Mouse (Mus musculus): ENCODE results near the gene Alcam. TPM values are rescaled to one million over a fixed set of nuclear protein-coding genes. Genes with fewer than 3 reads are reported as not detected.

The Alcam gene
- polyA plus RNA-seq, 1 experiment from 2014 or later = 28.5 TPM

DNA sequence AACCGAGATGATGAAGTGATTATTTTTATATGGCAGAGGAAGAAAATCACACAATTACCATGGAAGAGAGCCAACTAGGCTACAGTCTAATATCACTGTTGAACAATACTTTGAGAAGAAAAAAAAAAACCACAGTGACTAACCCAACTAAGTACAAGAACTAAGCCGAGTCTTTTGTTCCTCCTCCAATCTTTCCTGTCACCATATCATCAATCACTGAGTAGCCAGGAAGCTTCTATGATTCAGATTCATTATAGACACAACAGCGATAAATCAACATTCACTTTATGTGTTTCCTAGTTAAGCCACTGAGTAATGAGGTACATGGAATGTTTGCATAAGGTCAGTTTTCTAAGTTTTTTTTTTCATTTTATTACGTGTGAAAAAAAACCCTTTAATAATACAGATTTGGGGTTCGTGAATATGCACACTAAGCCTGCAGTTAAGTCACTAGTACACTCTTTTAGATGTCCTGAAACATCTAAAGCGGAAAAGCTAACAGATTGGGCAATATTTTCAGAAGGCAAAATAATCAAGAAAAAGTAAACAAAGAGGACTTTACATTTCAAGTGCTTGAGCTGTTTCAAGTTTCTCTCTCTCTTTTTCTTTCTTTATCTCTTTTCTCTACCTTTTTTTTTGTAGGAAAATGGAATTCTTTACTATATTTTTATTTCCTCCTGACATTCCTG is 15.5 kb downstream of the Alcam start:
- no peaks in the 10 kb centered on the region for H3K4me1 ChIP-seq
- H3K9ac ChIP-seq = no peak overlapping the region
- H3K27ac ChIP-seq = no peak overlapping the region
- ATAC-seq (ENCODE audit: low FRiP score, low read depth) = no peak
- no peaks in the 10 kb centered on the region for H3K27me3 ChIP-seq
- no peaks in the 10 kb centered on the region for H3K9me3 ChIP-seq
- no peaks in the 10 kb centered on the region for H3K36me3 ChIP-seq
- no peak overlapping the region for H3K4me3 ChIP-seq
- H3K4me2 ChIP-seq (replicated peaks) = no peak overlapping the region
- 33% methylated on average over 6 of the region's 6 CpGs for WGBS

DNA sequence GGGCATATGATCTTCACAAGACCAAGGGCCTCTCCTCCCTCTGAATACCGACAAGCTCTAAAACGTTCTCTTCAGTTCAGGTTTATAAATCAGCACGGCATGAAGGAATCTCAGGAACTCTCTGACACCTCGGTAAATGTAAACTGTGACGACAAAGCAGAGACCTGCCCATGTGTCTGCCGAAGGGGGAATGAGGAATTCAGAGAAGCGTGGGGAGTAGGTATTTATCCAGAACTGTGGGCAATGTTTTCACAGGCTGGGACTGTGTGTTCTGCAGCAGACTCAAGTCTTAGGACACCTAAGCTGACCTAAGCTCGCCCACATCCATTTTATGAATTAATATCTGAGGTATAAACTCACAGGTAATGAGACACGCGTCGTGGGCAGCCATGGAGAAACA is 20.7 kb downstream of the Alcam start:
- 43% methylated on average over 11 of the region's 11 CpGs for WGBS
- ATAC-seq (ENCODE audit: low FRiP score, low read depth) = no peak
- H3K4me1 ChIP-seq = 0 out of 2 replicates have a peak, but pooled peaks cover 3% of the 10 kb centered on the region

DNA sequence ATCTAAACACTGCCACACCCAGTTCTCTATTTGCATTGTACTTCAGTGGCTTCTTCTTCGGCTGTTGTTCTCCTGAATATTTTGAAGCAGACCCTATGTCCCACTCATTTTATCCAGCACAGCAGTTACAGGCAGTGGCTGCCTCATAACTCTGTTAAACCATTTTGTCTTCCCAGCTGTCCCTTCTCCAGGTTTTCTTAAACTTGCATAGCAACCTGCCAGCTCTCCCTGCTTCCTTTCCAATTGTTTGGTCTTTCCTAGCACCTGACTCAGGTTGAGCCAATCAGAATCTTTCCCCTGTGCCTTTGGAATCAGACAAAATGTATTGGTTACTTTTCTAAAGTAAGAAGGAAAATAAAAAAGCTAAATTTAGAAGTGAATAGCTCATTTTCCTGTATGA is 21.8 kb downstream of the Alcam start:
- no peak overlapping the region for H3K9ac ChIP-seq
- H3K9me3 ChIP-seq = no peaks in the 10 kb centered on the region
- 80% methylated on average over 1 of the region's 1 CpGs for WGBS
- H3K36me3 ChIP-seq = no peaks in the 10 kb centered on the region
- no peak overlapping the region for H3K27ac ChIP-seq
- 0 out of 2 replicates have a peak, but pooled peaks cover 3% of the 10 kb centered on the region for H3K4me1 ChIP-seq
- no peak for ATAC-seq (ENCODE audit: low FRiP score, low read depth)
- H3K4me3 ChIP-seq = no peak overlapping the region
- H3K4me2 ChIP-seq (replicated peaks) = no peak overlapping the region
- H3K27me3 ChIP-seq = no peaks in the 10 kb centered on the region

More for the DNA sequence above, 20.7 kb downstream of the Alcam start:
- Histone ChIP-seq H3K9me3 (no peaks in the 10 kb centered on the region), H3K9ac (no peak overlapping the region), H3K4me3 (no peak overlapping the region), H3K36me3 (no peaks in the 10 kb centered on the region), H3K27me3 (no peaks in the 10 kb centered on the region), H3K27ac (no peak overlapping the region), H3K4me2 (replicated peaks) (no peak overlapping the region)

DNA sequence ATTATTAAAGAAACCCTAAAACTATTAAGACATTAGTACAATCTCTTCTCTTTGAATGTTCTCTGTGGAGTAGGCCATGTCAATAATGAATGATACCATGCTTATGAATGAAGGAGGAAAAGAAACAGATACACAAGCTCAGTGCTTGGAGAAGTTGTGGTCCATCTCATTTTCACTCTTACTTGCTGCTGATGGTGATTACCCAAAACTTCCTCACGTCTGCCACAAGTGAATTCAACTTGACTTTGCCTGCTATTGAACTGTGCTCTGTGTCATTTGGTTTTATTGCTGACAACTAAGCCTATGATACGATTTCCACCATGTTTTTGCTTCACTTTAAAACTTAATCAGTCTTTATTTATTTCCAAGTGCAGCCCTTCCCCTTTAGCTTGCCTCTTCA is 22.3 kb downstream of the Alcam start:
- Histone ChIP-seq H3K4me2 (replicated peaks) (no peak overlapping the region), H3K9me3 (no peaks in the 10 kb centered on the region), H3K4me1 (0 out of 2 replicates have a peak, but pooled peaks cover 3% of the 10 kb centered on the region), H3K9ac (no peak overlapping the region), H3K27me3 (no peaks in the 10 kb centered on the region), H3K4me3 (no peak overlapping the region), H3K36me3 (no peaks in the 10 kb centered on the region), H3K27ac (no peak overlapping the region)
- ATAC-seq (ENCODE audit: low FRiP score, low read depth) = no peak
- WGBS = 57% methylated on average over 2 of the region's 2 CpGs

DNA sequence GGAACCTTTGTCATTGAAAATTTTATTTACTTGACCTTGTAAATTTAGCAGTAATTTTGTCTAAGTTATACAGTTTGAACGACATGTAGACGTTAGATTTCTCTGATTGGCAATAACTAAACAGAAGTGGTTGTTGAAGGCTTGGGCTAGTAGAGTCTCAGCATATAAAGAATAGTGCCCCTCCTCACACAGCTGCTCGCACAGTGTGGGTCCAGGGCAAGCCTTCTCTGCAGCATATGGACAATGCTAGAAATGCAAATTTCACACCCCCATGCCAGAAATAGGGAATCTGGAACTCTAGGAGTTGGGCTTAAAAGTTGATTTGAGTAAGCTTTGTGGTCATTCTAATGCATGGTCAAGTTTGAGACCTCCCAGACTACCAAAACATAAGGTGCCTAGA is 23.8 kb downstream of the Alcam start:
- Histone ChIP-seq H3K27ac (no peak overlapping the region), H3K9me3 (no peaks in the 10 kb centered on the region), H3K4me3 (no peak overlapping the region), H3K4me1 (0 out of 2 replicates have a peak, but pooled peaks cover 3% of the 10 kb centered on the region), H3K4me2 (replicated peaks) (no peak overlapping the region), H3K27me3 (no peaks in the 10 kb centered on the region), H3K9ac (no peak overlapping the region), H3K36me3 (no peaks in the 10 kb centered on the region)
- no peak for ATAC-seq (ENCODE audit: low FRiP score, low read depth)
- 56% methylated on average over 3 of the region's 3 CpGs for WGBS

DNA sequence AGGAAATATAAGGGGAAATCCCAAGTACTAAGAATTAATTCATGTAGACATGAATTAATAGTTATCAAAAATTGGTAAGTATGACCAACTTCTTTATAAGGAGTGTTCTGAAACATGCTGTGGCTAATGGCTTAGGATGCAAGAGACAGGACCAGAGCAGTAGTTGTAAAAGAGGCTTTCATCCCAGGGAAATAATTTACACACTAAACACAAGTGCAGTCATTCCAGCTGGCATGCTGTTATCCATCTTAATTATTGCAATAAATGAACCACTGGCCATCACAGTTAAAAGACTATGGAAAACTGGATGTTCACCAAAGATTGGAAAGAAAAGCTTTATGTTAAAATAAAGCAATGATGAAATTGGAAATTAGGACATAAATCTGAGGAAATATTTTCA is 24.2 kb downstream of the Alcam start:
- Histone ChIP-seq H3K4me2 (replicated peaks) (no peak overlapping the region), H3K36me3 (no peaks in the 10 kb centered on the region), H3K9me3 (no peaks in the 10 kb centered on the region), H3K27me3 (no peaks in the 10 kb centered on the region), H3K4me1 (0 out of 2 replicates have a peak, but pooled peaks cover 3% of the 10 kb centered on the region), H3K9ac (no peak overlapping the region), H3K4me3 (no peak overlapping the region), H3K27ac (no peak overlapping the region)
- no peak for ATAC-seq (ENCODE audit: low FRiP score, low read depth)

DNA sequence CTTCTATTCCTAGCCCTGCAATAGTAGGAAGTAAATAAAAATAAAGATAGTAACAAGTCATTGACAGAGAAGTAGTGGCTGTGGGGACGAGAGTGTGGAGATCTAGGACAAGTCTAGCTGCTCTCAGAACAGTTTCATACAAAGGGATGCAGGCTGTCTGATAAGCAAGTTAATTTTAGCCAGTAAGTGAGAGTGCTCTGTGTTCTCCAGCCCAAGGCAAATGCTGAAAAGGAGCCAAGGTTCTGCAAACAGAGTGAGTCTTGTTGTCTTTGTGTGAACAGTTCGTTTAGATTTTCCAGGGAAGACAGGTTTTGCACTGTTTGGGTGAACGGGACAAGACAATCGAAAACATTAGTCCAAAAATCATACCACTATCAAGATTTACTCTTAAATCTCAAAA is 25.4 kb downstream of the Alcam start:
- 78% methylated on average over 4 of the region's 4 CpGs for WGBS
- no peak for ATAC-seq (ENCODE audit: low FRiP score, low read depth)
- H3K4me2 ChIP-seq (replicated peaks) = no peak overlapping the region
- H3K9me3 ChIP-seq = no peaks in the 10 kb centered on the region
- H3K4me1 ChIP-seq = 0 out of 2 replicates have a peak, but pooled peaks cover 3% of the 10 kb centered on the region
- H3K27me3 ChIP-seq = no peaks in the 10 kb centered on the region
- H3K36me3 ChIP-seq = no peaks in the 10 kb centered on the region
- H3K9ac ChIP-seq = no peak overlapping the region
- no peak overlapping the region for H3K27ac ChIP-seq
- no peak overlapping the region for H3K4me3 ChIP-seq

- H3K4me2 ChIP-seq (replicated peaks) = no peak overlapping the region
- H3K27ac ChIP-seq = no peak overlapping the region
- H3K4me3 ChIP-seq = no peak overlapping the region
- H3K9me3 ChIP-seq = no peaks in the 10 kb centered on the region
- no peaks in the 10 kb centered on the region for H3K36me3 ChIP-seq
- no peaks in the 10 kb centered on the region for H3K4me1 ChIP-seq
- no peak overlapping the region for H3K9ac ChIP-seq
- 76% methylated on average over 5 of the region's 5 CpGs for WGBS
- no peak for ATAC-seq (ENCODE audit: low FRiP score, low read depth)
- no peaks in the 10 kb centered on the region for H3K27me3 ChIP-seq
Measured at GRCm38 (mm10) chr16:52418568-52419158, 35.2 kb downstream of the Alcam start.

DNA sequence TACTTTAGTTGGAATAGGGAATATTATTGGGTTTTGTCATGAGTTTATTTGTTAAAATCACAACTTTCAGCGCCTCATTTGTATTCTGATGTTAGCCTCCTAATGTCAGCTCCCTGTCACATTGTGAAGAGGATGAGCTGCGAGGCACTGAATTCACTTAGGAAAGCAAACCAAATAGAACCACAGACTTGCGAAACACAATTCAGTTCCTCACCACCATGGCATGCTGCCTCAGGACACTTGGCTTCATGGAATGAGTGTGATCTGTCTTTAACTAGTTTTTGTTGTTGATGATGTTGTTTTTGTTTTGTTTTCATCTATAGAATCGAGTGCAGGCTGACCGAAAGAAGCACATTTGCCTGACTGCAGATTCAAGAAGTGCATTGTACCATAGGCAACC is 35.9 kb downstream of the Alcam start:
- Histone ChIP-seq H3K4me3 (no peak overlapping the region), H3K36me3 (no peaks in the 10 kb centered on the region), H3K9me3 (no peaks in the 10 kb centered on the region), H3K4me2 (replicated peaks) (no peak overlapping the region), H3K4me1 (no peaks in the 10 kb centered on the region), H3K27me3 (no peaks in the 10 kb centered on the region), H3K9ac (no peak overlapping the region), H3K27ac (no peak overlapping the region)
- 82% methylated on average over 5 of the region's 5 CpGs for WGBS
- no peak for ATAC-seq (ENCODE audit: low FRiP score, low read depth)

DNA sequence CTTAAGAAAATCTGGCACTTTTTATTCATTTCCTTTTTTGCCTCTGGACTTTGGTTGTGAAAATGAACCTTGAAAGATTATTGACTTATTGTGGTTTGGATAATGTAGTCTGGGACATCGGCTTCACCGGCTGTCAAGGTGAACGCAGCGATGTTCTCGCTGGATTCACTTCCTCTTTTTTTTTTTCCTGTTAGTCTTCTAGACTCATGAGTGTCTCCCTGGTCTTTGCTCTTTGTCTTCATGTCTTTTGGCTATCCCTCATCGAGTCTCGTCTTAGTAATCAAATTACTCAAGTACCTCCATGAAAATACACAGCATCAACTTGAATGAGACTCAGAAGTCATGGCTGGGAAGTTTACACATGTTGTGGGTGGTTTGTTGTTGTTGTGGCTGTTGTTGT is 36.7 kb downstream of the Alcam start:
- Histone ChIP-seq H3K27ac (no peak overlapping the region), H3K4me3 (no peak overlapping the region), H3K9me3 (no peaks in the 10 kb centered on the region), H3K4me2 (replicated peaks) (no peak overlapping the region), H3K27me3 (no peaks in the 10 kb centered on the region), H3K36me3 (no peaks in the 10 kb centered on the region), H3K4me1 (no peaks in the 10 kb centered on the region), H3K9ac (no peak overlapping the region)
- no peak for ATAC-seq (ENCODE audit: low FRiP score, low read depth)
- 93% methylated on average over 7 of the region's 7 CpGs for WGBS

DNA sequence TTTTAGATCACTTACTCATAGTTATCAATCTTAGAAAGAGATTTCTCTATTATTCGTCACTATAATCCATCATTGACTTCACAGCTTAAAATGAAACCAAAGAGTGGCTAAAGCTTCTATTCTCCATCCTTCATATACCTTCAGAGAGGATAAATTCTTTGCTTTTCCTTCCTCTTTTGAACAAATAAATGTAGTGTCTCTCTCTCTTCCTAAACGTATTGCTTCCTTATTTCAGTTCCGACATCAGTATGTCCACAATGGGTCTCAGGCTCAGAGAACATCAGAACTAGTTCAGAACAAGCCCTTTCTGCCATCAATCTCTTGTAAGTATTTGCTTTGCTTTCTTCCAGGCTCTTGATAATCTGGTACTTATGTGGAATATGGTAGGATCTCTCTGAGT is 40.2 kb downstream of the Alcam start:
- no peaks in the 10 kb centered on the region for H3K9me3 ChIP-seq
- no peak overlapping the region for H3K4me2 ChIP-seq (replicated peaks)
- H3K27me3 ChIP-seq = no peaks in the 10 kb centered on the region
- WGBS = 90% methylated on average over 3 of the region's 3 CpGs
- H3K9ac ChIP-seq = no peak overlapping the region
- no peak for ATAC-seq (ENCODE audit: low FRiP score, low read depth)
- H3K4me1 ChIP-seq = no peaks in the 10 kb centered on the region
- H3K4me3 ChIP-seq = no peak overlapping the region
- no peaks in the 10 kb centered on the region for H3K36me3 ChIP-seq
- H3K27ac ChIP-seq = no peak overlapping the region

- Histone ChIP-seq H3K9me3 (no peaks in the 10 kb centered on the region), H3K36me3 (no peaks in the 10 kb centered on the region), H3K9ac (no peak overlapping the region), H3K4me2 (replicated peaks) (no peak overlapping the region), H3K27ac (no peak overlapping the region), H3K27me3 (no peaks in the 10 kb centered on the region), H3K4me1 (no peaks in the 10 kb centered on the region), H3K4me3 (no peak overlapping the region)
- WGBS = 92% methylated on average over 3 of the region's 3 CpGs
- no peak for ATAC-seq (ENCODE audit: low FRiP score, low read depth)
Measured at GRCm38 (mm10) chr16:52406072-52406471, 47.8 kb downstream of the Alcam start.

DNA sequence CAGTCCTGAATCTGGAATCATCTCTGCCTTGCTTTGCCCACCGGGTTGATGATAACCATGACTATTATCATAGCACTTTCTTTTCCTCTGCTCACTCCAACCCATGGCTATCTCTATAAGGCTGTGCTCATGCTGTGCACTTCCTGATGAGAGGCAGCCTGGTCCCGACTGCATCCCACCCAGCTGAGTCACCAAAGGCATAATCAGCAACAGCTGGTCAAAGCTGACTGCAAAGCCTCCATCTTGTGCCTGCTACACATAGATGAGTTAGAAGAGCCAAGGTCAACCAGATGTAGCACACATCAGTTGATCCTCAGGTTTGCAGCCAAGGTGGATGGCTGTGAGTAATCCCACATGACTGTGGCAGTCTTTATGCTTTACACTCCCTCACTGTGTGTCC is 48.6 kb downstream of the Alcam start:
- WGBS = 49% methylated on average over 2 of the region's 2 CpGs
- no peak for ATAC-seq (ENCODE audit: low FRiP score, low read depth)
- H3K4me3 ChIP-seq = no peak overlapping the region
- H3K9ac ChIP-seq = no peak overlapping the region
- H3K27me3 ChIP-seq = no peaks in the 10 kb centered on the region
- H3K36me3 ChIP-seq = no peaks in the 10 kb centered on the region
- no peak overlapping the region for H3K27ac ChIP-seq
- H3K9me3 ChIP-seq = no peaks in the 10 kb centered on the region
- H3K4me2 ChIP-seq (replicated peaks) = no peak overlapping the region
- H3K4me1 ChIP-seq = no peaks in the 10 kb centered on the region

Measured in limb, embryonic 13.5 days (tissue).